Mouse (Mus musculus): ENCODE results near the gene Mrpl35.

Mrpl35 gene

DNA sequence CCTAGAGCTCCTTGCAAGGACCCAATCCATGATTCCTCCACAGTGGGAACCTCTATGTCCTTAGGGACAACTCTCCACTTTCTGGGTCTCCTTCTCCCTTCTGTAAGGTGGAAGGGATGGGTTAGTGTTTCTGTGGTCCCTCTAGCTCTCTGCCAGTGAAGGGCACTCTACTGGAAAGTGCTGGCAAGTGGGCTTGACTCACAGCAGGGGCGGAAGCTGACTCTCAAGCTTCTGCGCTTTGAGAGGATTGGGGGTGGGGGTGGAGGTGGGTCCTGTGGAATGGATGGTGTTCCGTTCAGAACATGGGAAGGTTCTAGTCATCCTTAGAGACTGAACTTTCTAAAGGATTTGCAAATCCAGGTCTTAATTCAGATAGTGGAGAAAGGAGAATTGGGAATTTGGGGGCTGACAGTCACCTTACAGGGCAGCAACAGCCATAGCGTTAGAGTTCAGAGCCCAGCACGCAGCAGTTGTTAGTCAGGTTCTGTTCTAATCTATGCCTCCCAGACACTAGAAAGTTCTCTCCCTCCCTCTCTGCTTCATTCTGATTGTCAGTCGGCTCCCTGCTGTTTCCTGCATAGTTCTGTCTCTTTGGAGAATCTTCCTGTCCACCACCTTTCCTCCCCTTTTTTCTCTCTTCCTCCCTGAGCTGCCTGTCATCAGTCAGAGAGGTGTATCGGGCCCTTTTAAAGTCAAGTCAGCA lies 25.6 kb downstream of the Mrpl35 start:
- no peak for ATAC-seq (ENCODE audit: insufficient number of reproducible peaks, low FRiP score, low TSS enrichment)

DNA sequence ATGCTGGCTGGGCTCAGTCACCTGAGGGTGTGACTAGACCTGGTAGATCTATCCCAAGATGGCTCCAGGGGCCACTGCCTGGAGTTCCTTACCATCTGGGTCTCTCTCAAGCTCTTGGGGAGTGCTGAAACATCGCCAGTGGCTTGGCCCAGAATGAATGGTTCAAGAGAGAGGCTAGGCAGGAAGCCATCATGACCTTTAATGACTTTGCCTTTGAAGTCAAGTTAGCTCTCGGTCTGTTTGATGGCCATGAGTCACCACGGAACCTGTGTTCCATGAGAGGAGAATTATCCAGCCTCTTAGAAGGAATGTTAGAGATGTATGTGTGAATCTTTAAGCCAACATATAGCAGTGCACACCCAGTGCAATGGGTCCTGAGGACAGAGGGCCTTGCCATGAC lies 27.4 kb downstream of the Mrpl35 start:
- ATAC-seq (ENCODE audit: insufficient number of reproducible peaks, low FRiP score, low TSS enrichment) = no peak

DNA sequence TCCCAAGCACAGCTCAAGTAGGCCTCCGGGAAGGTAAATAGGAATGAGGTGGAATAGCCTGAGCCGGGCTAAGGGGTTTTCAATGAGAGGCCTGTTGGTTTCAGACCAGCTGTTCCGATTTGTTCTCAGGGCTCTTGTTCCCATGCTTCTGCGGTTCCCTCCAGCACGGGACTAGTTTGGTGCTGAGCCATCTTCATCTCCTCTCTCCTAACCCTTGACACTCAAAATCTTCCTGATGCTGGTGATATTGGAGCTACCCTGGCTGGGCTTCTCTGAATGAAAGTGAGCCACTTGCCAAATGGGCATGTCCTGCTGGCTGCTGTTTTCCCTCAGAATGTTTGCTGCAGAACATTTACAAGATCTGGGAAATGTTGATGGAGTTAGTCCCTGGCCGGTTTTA lies 35.0 kb downstream of the Mrpl35 start:
- no peak for ATAC-seq (ENCODE audit: insufficient number of reproducible peaks, low FRiP score, low TSS enrichment)

DNA sequence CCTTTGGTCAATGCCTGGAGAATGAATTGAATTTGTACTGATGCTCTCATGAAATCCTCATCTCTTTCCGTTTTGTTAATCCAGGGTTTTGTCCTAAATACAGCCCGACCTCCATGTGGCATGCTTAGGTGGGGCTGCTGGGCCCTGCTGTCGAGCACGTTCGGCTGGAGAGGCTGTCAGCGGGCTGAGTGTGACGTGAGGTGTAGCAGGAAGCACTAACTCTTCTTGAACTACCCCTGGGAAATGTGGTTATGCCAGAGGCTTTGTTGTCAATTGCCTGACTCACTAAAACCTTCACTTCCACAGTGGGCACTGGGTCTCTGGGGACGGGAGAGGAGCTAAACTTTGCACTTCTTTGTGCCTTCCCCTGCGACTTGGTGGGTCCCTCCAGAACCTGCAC lies 38.4 kb downstream of the Mrpl35 start:
- no peak for ATAC-seq (ENCODE audit: insufficient number of reproducible peaks, low FRiP score, low TSS enrichment)

DNA sequence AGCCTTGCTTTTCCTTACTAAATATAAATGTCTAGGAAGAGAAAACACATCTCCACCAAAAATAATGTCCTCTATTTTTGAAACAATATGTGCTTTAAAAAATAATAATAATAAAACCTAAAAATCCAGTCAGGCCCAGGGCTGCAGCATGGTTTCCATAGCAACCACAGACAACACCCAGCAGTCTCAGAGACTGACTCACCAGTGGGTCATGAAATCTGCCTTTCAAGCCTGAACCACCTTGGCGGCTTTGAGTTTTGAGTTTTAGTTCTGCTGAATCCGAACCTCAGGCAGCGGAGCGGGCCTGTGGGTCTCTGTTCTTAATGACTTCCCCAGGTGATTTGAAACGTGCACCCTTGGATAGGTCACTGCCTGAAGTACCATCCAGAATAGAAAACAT lies 43.6 kb downstream of the Mrpl35 start:
- no peak for ATAC-seq (ENCODE audit: insufficient number of reproducible peaks, low FRiP score, low TSS enrichment)

DNA sequence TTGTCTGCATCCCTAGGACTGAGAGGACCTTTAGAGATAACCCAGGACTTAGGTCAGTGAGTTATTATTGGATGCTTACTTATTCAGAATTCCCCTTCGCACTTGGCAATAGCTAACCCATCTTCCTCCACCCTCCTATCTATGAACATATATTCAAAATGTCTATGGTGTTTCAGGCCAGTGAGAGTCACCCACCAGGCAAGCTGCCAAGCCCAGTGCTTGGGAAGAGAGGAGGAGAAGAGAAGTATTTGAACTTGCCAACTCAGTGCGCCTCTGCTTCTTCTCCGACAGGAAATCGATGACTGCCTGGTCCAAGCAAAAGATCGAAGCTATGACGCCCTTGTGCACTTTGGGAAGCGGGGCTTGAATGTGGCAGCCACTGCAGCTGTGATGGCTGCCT lies 46.3 kb downstream of the Mrpl35 start:
- no peak for ATAC-seq (ENCODE audit: insufficient number of reproducible peaks, low FRiP score, low TSS enrichment)

DNA sequence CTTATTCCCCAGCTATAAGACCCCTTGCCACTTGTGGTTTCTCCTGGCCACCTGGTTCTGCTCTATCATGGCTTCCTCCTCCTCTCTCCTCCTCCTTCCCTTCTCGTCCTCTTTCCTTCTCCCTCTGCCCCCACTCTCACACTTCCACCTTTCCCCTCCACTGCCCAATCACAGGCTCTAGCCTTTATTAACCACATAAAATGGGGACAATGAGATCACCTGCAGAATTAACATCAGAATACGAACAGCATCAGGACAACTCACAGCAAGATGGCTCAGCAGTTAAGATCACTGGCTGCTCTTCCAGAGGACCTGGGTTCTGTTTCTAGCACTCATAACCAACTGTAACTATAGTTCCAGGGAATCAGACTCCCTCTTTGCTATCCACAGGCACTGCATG lies 46.9 kb downstream of the Mrpl35 start:
- no peak for ATAC-seq (ENCODE audit: insufficient number of reproducible peaks, low FRiP score, low TSS enrichment)

DNA sequence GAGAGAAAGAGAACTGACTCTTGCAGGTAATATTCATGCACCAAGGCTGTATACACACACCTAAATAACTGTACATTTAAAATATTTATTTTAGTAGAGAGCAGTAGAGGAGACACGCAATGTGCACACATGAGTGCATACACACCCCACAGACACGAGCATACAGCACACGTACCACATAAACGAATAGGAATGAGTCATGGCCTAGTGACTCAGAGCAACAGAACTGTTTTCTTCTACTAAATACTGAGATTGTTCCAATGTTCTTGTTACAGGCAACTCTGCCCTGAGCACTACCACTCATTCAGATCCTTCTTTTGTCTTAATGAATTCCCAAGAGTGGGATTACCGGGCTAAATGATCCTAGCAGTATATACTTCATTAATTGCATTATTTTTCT lies 48.8 kb downstream of the Mrpl35 start:
- ATAC-seq (ENCODE audit: insufficient number of reproducible peaks, low FRiP score, low TSS enrichment) = no peak

DNA sequence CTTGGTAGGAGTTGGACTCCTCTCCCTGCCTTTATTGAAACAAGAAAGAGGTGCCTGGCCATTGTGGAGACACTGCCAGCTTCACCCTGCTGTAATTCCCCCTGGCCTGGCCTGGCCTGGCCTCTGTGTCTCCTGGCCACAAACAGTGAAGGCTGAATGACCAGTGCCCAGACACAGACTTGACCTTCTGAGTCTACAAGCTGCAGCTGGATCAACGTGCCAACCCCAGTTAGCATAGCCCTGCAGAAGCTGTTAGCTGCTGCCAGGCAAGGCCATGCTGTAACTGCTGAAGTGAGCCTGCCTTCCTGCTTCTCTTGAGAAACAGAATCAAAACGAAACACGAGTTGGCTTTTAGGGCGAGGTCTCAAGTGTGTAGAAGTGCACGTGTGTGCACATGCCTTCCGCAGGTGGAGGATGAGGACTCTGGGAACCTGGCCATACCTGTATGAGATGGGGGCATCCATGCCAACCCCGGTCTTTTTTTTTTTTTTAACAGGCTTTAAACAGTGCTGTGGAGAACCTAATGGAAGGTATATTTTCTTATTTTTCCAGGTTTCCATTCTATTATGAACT lies 54.0 kb downstream of the Mrpl35 start:
- ATAC-seq (ENCODE audit: insufficient number of reproducible peaks, low FRiP score, low TSS enrichment) = no peak

DNA sequence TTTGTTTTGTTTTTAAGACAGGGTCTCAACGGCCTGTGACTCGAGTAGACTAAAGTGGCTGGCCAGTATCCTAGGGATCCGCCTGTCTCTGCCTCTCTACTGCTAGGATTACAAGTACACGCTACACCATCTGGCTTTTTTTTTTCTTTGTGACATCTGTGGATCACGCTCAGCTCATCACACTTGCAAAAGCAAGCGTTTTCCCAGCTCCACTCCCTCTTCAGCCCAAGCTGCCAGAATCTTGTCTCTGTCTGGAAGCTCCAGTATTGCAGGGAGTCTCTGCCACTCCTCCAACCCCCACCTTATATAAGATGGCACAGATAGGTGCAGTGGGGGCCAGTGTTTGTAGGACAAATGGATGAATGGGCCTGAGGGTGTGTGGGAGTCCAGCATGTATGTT lies 54.6 kb downstream of the Mrpl35 start:
- ATAC-seq (ENCODE audit: insufficient number of reproducible peaks, low FRiP score, low TSS enrichment) = no peak

DNA sequence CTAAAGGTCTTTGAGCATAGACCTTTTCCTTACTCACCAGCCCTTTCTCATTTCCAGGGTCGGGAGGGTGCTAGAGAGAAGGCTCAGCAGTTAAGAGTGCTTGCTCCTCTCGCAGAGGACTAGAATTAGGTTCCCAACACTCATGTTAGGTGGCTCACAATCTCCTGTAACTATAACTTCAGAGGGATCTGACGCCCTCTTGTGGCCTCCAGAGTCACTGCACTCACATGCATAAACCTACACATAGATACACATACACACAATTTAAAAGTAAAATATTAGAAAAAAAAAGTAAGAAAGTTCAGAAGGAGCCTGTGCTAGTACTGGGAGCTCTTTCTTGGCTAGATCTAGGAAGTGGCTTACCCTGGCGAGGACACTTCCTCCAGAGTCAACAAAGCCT lies 55.5 kb downstream of the Mrpl35 start:
- no peak for ATAC-seq (ENCODE audit: insufficient number of reproducible peaks, low FRiP score, low TSS enrichment)

DNA sequence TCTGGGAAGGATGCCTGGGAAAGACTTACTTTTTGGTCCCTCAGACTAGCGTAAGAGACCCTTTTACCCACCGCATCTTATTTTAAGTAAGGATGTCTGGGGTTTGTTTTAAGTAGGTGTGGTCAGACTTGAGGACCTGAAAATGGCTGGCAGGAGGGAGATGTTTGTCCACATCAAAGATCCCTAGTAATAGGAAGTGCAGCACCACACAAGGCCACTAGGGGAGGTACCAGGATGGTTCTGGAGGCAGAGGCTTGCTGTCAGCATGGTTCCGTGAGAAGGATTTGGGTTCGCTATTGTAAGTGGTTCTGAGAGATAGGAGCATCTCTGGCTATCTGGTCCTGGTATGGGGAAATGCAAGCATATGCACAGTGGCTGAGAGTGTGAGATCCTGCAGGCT lies 55.9 kb downstream of the Mrpl35 start:
- no peak for ATAC-seq (ENCODE audit: insufficient number of reproducible peaks, low FRiP score, low TSS enrichment)

DNA sequence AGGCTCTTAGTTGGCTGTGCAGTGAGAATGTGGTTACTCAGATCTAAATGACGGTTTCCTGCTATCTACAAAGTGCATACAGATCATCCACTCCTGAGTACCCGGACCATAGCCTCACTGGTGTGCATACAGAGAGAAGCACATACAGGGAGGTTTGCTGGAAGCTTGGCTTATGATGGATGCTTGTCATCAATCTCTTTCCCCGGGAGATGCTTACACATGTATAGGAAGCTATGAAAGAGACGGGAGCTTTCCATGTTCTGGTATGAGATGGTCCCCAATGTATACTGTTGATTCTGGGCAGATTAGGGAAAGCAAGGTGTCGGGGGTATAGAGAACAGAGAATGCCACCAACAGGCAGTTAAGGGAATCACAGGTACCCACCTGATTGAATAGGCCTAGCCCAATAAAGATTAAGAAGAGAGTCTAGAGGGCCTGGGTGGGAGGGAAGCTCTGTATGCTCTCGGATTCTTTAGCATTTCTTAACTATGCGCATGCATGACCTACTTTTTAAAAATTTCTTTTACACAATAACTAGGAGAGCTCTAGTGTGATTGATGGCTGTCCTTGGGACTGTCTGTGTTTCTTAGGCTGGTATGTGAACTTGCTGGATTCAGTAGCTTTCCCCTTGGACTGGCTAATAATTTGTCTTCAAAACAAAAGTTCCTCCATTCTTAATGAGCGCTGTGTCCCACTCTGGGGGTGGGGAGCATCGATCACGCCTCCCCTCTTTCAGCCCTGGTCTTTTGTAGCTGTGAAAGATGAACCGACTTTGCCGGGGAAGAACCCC lies 56.7 kb downstream of the Mrpl35 start:
- peak; percentile 61 for ATAC-seq (ENCODE audit: insufficient number of reproducible peaks, low FRiP score, low TSS enrichment)

DNA sequence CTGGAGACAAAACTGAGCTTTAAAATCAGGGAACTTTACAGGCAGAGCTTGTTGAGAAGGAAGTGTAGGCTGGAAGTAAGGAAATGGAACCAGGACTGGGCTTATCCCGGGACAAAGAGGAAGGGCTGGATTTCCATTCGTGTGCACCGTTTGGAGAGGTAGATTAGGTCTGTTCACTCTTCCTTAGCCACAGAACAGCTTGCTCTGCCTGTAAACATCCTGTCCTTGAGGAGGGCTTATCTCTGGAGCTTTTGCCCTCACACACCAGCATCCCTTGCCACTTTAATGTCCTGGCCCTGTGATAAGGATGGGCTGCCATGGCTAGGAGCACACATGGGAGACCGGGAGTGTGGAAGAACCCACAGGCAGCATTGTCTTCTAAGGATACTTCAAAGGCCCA lies 59.0 kb downstream of the Mrpl35 start:
- ATAC-seq (ENCODE audit: insufficient number of reproducible peaks, low FRiP score, low TSS enrichment) = no peak

All from cerebellum, adult (tissue).